Mouse (Mus musculus) R1 (cell line): Measurements from ENCODE around the gene Alx3.
A peak's percentile ranks its signal among the peaks of the same experiment; 100 is the strongest.

Experiments used
- DNase-seq: peaks from one replicate; pipeline ENCODE4 v3.0.0-alpha.2; 2018; ENCODE audit warnings: low read depth, low spot score

Gene Alx3

DNA sequence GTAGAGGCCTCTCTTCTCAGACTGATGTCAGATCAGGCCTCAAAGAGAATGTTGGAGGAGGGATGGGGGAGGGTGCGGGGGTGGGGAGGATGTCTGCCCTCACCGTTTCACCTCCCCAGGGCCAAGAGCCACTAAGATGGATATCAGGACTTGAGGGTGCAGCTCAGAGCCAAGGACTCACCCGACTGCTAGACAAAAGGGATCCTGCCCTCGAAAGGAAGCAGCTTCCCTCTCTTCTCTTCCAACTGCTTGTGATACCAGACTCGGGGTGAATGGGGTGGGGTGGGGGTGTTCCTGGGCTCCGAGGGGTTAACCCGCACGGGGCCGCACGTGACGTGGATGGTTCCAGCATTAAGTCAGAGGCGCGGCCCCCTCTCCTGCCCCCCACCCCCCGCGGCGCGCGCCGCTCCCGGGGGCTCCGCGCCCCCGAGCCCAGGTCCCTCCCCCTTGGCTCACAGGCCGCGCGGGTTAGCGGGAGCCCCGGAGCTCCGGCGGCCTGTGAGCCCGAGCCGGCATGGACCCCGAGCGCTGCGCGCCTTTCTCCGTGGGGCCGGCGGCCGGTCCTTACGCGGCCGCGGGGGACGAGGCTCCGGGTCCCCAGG is at the start of gene Alx3:
TSS of gene Alx3 (plus strand) at position 370 of the 602 bp plus-strand sequence.
- DNase-seq: no peak

DNA sequence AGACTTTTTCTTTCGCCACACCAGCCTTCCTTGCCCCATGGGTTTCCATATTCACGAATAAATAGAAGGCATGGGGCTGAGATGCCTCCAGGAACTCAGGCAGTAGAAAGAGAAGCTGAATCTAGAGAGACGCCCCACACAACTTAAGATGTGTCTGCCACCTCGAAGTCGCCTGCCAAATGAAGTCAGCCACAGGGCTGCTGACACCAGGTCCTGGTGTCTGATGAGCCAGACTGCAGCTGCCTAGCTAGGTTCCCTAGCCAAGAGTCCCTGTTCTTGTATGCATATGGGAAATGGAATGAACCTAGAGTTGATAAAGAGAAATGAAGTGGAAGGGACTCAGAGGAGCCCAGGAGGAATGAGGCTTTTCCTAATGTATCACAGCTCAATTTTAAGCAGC is 49.6 kb upstream of the Alx3 start:
- no peak for DNase-seq

DNA sequence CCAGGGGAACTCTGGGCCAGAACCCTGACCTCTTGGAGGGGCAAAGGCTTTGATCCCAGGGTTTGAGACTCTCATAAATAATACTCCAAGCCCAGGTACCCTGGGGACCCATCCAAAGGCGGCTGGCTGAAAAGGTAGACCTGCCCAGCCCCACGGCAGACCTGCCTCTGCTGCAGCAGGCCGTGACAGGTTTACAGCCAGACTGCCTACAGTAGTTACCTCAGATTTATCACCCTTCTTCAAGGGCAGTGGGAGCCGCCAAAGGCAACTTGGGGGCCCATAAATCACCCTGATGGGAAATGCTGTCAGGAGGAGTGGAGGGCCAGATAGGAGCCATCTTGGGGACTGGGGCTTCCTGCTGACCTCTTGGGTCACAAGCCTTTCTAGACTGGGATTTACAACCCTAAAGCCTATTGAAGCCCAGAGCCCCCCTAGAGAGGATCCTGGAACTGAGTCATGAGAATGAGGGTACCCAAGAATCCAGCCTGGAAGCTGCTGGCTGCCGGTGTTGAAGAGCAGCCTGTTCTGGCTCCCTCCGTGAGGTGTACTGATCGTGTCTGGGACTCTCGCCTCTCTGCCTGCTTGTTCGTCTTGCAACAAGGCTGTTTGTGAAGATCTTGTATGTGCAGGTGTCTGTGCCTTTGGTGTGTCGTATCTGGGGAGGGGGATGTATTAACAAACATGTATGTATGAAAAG is 49.0 kb upstream of the Alx3 start:
- no peak for DNase-seq

DNA sequence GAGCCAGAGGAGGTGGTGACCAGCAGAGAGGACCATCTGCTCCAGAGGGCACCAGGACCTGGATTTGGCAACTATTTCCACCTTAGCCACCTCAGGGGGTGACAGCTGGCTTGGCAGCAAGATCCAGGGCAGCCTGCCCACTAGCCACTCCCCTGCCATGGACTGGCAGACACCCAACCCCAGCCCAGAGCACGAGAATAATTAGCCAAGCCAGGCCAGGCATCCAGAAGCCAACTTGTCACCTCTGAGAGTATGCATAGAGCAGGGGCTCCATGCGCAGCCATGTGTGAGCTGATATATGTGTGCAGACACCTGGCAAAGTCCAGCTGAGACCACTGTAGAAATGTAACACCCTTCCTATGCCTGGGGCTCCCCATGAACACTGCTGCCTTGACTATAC is 47.9 kb upstream of the Alx3 start:
- no peak for DNase-seq

DNA sequence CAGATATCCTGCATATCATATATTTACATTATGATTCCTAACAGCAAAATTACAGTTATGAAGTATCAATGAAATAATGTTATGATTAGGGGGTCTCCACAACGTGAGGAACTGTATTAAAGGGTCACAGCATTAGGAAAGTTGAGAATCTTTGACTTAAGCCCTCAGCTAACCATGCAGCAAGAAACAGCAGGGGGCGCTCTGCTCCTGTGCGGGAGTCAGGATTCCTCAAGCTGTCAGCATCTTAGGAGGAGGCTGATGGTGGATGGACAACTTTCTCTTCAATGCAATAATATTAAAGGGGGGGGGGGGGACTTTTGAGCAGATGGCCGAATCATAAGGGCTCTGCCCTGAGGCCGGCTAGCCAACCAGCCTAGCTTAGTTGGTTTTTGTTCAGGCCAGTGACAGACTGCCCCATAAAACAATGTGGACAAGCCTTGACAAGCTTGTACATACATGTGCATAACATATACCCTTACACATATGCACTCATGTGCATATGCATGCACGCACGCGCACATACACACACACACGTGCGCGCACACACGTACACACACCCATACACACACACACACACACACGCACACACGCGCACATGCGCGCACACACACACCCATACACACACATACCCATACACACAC is 44.3 kb upstream of the Alx3 start:
- DNase-seq: peak; percentile 71

DNA sequence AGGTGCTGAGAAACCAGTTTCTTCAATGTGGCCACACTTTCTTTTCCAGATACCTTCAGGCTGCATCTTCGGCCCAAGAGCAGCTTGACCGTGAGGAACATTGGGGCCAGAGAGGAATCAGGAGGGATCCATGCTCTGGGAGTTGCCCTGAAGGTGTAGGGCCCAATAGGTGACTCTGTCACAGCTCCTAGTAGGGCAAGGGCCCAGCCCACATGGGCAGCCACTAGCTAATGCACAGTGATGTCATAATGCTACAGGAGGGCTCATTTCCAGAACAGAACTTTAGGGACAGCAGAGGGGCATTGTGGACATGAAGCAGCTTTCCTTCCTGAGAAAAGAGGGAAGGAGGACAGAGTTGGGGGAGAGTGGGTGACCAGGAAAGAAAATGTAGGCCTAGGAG is 40.0 kb upstream of the Alx3 start, which contains the start of gene Ubl4b:
TSS of gene Ubl4b (minus strand) at position 232 of the 400 bp plus-strand sequence.
- DNase-seq: no peak

DNA sequence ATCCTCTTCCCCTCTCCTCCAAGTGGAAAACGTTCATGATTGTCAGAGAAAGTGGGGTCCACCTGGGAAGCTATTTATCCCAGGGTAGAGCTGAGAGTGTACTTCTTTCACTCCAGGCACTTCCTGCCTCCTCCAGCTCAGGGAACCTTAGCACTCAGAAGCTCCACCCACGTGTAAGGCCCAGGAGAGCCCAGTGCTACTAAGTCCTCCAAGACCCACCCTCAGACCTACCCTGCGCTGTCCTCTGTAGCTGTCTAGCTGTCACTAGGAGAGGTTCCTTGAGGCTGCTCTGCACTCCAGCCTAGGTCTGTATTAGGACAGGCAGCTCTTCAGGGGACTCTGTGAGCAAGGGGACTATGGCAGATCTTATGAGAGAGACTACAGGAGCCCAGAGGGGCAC is 36.1 kb upstream of the Alx3 start:
- DNase-seq: no peak

DNA sequence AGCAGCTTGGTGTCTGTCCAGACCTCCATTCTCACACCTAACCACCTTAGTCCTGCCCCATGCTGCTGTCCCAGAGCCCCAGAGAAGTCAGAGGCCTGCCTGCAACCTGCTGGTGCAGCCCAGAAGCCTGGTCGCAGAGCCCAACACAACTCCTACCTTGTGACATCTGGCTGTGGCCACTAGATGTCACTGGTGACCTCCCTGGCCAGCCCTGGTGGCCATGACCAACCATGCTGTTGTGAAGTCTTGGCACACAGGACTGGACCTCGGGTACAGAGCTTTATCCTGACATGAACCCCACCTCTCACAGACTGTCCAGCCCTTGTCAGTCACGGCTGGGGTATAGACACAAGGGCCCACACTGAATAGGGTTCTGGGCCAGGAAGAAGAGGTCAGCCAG is 35.6 kb upstream of the Alx3 start:
- peak; percentile 10 for DNase-seq

DNA sequence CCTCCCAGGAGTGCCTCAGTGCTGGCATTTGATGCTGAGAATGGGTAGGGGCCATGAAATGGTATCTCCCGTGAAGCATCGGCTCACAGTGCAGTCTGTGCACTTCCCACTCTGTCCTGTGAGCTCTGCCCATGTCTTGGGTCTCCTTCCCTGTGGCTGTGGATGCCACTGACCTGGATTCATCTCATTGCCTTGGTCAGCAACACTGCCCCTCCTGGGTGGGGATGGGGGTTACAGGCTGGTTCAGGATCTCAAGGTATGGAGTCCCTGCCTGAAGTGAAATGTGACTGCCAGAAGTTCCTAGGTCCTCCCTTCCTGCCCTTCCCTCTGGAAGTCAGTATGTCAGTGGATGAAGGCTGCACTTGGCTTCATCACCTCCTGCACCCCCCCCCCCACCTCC is 32.7 kb upstream of the Alx3 start:
- no peak for DNase-seq

DNA sequence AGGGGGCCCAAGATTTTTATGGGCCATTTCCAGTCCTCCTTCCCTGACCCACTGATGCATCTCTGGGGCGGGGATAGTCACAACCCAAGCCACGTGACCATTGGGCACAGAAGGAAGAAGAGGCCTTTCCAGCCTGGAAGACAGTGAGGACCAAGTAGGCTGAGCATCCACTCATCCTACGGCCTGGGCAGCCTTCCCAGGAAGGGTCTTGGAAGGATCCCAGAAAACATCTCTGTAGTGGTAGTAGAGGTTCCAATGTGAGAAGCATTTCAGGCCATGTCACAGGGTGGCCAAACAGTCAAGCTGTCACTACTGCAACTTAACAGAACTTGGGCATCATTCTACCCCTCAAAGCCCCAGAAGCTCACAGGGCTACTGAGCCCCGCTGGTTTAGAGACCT is 32.2 kb upstream of the Alx3 start:
- no peak for DNase-seq

DNA sequence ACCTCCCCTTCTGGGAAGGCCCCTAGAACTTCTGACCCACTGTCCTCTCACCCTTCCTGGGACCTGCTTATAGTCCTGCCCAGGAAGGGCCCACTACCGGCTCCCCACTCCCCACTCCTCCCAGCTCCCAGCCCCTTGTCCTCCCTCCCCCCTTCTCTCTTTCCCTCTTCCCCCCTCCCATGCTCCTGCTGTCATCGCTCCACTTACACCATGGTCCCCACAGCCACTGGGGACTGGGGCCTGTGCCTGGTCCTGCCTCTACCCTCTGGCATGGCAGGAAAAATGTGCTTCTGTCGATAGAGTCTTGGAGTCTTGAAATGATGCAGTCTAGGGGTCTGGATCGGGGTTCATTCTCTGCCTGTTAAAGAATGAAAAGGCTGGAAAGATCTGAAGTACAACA is 31.0 kb upstream of the Alx3 start:
- DNase-seq: no peak

DNA sequence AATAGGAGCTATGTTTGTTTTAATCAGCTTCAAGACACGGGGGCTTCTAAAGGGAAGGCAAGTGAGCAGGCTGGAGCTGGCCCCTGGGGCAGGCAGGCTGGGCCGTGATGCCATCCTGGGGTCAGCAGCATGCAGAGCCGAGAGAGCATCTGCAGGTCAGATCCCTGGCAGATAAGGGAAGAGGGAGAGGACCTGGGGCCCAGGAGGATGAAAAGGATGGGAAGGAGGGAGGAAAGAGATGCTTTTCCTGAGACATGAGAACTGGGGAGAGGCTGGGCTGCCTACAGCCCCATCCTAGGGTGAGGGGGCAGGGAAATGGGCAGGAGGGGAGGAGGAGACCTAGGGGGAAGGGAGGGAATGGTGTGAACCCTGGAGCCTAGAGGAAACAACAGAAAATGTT is 29.5 kb upstream of the Alx3 start:
- DNase-seq: no peak

DNA sequence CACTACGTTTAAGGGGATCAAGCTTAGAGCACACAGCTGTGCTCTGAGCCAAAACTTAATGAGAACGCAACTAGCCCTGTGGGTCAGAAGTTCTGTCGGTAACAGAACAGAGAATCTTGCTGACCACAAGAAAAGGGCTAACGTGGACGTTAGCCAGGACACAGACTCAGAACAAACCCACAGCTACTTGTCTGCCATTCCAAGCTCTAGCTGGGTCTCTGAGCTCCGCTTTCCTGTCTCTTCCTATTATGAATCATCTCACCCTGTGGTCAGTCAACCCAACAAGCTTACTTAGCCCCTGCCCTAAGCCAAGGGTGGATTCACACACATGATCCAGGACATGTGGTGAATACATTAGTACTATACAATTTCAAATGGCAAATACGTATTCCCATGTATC is 27.1 kb upstream of the Alx3 start:
- no peak for DNase-seq

DNA sequence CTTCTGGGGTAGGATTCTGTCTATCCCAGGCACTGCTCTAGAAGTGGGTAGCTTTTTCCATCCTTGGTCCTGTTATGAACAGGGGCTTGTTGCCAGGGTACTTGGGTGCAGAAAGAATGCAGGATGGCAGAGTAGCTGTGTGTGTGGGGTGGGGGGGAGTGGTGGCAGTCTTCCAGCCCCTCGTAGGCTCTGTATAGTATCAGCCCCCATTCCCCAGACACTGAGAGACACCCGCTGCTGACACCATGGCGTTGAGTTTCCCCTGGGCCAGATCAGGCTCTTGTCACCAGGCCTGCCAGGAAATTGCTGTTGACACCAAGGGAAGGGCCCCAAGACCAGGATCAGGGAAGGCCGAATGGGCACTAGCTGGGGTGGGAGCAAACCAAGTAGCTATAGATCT is 26.1 kb upstream of the Alx3 start:
- no peak for DNase-seq

DNA sequence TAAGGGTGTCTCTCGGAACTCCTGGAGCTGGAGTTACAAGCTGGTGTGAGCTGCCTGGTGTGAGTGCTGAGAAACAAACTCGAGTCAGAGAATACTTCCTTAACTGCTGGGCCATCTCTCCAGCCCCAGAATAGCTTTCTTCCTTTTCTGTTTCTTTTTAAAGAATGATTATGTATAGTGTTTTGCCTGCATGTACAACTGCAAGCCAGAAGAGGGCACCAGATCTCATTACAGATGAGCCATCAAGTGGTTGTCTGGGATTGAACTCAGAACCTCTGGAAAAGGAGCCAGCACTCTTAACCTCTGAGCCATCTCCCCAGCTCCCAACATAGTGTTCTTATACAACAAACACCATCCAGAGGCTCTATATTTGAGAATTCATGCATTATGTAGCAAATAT is 23.6 kb upstream of the Alx3 start:
- DNase-seq: peak; percentile 28

DNA sequence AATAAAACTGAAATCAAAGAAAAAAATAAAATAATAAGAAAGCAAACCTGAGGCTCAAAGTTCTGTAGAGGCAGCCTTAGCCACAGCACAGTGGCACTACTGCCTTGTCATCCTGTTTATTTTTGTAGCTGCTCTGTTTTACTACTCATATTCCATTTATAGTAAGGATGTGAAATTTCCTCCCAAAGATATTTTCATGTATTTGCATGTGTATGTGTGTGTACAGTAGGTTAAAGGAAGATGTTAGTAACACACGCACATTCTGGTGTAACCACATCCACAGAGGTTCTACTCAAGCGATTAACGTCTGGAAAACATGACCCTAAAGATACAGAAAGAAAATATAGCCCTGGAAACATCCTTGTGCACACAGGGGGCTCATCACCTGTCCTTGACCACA is 18.0 kb upstream of the Alx3 start:
- DNase-seq: no peak

DNA sequence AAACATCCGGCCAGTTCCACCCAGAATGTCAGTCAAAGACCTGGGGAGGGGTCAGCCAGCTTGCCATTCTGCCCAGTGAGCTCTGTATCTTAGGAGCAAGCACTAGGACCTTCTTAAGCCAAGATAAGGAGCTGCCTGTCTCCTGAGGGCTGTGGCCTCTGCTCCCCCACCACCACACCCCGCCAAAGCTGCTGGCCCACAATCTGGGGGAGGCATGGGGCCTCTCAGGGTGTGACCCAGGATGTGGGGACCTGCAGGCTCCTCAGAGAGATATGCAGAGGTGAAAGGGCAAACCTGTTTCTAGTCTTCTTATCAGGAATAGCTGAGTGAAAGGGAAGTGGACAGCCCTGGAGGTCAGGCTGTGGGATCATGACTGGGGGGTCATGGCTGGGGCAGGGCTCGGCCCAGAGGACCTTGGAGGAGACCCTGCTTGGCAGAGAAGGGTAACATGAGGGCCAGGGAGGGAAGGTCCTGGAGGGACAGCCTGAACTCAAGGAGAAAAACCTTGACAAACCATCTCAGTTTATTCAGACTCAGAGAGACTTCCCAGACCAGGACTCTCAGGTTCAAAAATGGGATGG is 16.9 kb upstream of the Alx3 start:
- DNase-seq: no peak

DNA sequence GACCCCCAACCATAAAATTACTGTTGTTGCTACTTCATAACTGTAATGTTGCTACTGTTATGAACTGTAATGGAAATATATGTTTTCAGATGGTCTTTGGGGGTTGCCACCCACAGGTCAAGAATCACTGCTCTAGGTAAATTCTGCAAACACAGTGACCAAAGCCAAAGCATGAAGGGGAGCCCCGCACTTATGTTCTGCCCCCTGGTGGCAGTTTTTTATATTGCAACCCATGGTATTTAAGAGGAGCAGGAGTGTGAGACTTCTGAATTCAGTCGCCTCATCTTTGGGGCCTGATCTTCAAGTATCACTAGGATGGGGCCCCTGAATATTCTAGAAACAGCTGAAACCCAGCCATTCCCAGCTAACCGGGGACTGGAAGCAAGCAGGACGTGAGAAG is 15.4 kb upstream of the Alx3 start:
- peak; percentile 67 for DNase-seq

DNA sequence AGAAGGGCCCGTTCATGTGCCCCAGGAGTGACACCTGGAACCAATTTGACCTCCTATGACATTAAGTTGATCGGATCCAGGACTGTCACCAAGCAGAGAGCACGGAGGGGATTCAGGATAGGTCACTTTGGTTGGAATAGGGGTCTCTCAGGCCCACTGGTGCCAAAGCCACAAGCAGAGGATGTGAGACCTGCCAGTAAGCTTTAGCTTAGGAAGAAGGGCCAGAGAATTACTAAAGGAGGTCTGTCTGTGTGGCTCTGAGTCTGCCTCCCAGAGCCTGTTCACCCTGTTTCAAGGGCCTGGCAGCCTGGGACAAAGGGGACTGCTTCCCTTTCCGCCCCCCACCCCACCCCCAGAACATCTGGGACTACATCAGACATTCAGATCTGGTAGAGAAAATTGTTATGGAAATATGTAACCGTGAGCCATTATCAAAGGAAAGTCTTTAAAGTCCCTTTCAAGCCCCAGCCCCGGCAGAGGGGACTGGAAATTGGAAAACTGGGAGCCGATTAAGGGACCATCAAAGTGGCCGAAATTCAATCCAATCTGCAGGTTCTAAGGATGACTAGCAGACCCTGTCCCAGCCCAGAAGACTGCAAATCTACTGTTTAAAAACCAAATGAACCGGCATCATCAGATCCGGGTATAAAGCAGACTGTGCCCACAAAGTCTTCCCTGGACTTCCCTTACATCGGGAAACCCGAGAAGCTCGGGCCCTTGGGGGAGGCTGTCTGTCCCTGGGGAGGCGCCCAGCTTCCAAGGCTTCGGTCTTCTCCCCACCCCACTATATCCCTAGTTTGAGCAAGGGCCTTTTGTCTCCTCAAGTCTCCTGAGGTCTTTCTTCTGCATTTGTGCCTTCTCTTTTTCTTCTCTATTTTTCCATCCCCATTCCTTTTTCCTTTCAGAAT is 13.5 kb upstream of the Alx3 start:
- DNase-seq: no peak

DNA sequence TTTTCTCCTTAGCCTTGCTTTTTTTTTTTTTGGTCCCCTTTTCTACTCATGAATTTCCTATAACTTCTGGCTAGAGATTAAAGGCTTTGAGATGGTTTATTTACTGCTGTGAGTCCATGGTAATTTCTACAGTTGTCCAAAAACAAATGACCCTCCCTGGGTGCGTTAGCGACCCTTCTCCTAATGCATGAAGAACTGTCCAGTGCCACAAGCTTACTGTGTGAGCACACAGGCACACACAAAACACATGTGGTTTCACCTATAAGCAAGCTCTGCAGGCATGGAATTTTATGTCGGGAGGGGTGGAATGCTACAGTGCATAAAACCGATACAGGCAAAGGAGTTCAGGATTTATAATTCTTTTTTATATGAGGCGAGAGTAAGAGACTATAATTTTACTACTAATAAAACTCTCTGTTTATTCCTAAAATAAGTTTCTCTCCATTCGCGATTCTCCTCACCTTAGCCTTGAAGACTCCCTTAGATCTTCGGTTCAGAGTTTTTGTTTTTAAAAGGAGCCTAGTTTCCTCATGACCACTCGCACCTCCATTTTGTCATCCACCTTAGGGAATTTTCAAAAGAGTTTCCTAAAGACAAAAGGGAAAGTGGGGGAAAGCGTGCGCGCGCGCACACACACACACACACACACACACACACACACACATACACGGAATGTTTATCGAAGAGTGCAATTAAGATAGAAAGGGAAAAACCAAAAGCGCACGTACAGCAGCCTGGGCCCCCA is 12.5 kb upstream of the Alx3 start:
- DNase-seq: no peak
